Mouse (Mus musculus) liver, embryonic 14.5 days (tissue): Measurements from ENCODE around the gene Xkr8. TPM values are rescaled to one million over a fixed set of nuclear protein-coding genes. Genes with fewer than 3 reads are reported as not detected.
"Not testable (repeated sequence)": the region's sequence is repeated elsewhere in the genome, so short reads cannot be mapped to it uniquely, and the experiment has no call there.

Experiments used
- ATAC-seq: fragments of 200-750 bp; cut with Nextera tagmentation; 2 replicates; pipeline ENCODE4 v1.8.0; 2017; ENCODE audit warnings: moderate number of reproducible peaks, mild to moderate bottlenecking, moderate library complexity; ENCODE audit not compliant: insufficient read depth
- DNase-seq, 3 experiments: peaks; one replicate each; pipeline ENCODE4 v3.0.0-alpha.2; 2012 to 2013; ENCODE audit warnings: low read depth in 3 of 3, low spot score in 3 of 3
- H3K27ac ChIP-seq: fragments of 300-500 bp; sonication (generic); 2 replicates; pipeline ENCODE4 v1.5.1; 2014; ENCODE audit warnings: moderate library complexity, mild to moderate bottlenecking, control low read depth, inconsistent platforms
- H3K27me3 ChIP-seq: fragments of 300-500 bp; sonication (generic); 2 replicates; pipeline ENCODE4 v1.6.1; 2014; ENCODE audit warnings: mild to moderate bottlenecking, low read length, moderate library complexity; ENCODE audit not compliant: control insufficient read depth, insufficient read depth
- H3K36me3 ChIP-seq: fragments of 300-500 bp; sonication (generic); replicated peaks from 2 replicates; pipeline ENCODE4 v1.6.1; 2014; ENCODE audit warnings: low read depth; ENCODE audit not compliant: control insufficient read depth, insufficient read depth
- H3K4me1 ChIP-seq, 2 experiments: fragments of 200-500 bp in 1 of 2; fragments of 300-500 bp in 1 of 2; sonication (generic) in 1 of 2; replicated peaks; 2 replicates each; pipeline ENCODE4 v1.6.1; 2012 to 2014; ENCODE audit warnings: antibody characterized with exemption in 1 of 2, inconsistent platforms in 1 of 2, low read length in 1 of 2; ENCODE audit not compliant: control insufficient read depth in 2 of 2, insufficient read depth in 2 of 2
- H3K4me2 ChIP-seq: fragments of 300-500 bp; sonication (generic); 2 replicates; pipeline ENCODE4 v1.6.1; 2014; ENCODE audit warnings: low read depth, mild to moderate bottlenecking, control low read depth, moderate library complexity
- H3K4me3 ChIP-seq, 2 experiments: fragments of 200-500 bp in 1 of 2; fragments of 300-500 bp in 1 of 2; sonication (generic) in 1 of 2; 2 replicates each; pipeline ENCODE4 v1.5.1; 2012 to 2014; ENCODE audit warnings: low read depth in 2 of 2, low read length in 2 of 2, mild to moderate bottlenecking in 2 of 2, control low read depth in 1 of 2, inconsistent platforms in 1 of 2, moderate library complexity in 1 of 2; ENCODE audit not compliant: insufficient read depth in 1 of 2
- H3K9ac ChIP-seq: fragments of 300-500 bp; sonication (generic); replicated peaks from 2 replicates; pipeline ENCODE4 v1.6.1; 2014; ENCODE audit warnings: mild to moderate bottlenecking, control low read depth, moderate library complexity
- H3K9me3 ChIP-seq: fragments of 300-500 bp; sonication (generic); 2 replicates; pipeline ENCODE4 v1.6.1; 2016; ENCODE audit warnings: low read length, mixed read lengths; ENCODE audit not compliant: control insufficient read depth
- CTCF ChIP-seq: IDR thresholded peaks from 2 replicates; pipeline ENCODE4 v1.5.1; 2016; ENCODE audit warnings: antibody characterized with exemption, low read depth, control low read depth
- EP300 ChIP-seq: IDR thresholded peaks from 2 replicates; pipeline ENCODE4 v1.6.1; 2016; ENCODE audit warnings: antibody characterized with exemption, low read depth
- WGBS: fragments of 180-500 bp; shearing (Covaris S2); extraction: QIAGEN DNeasy Blood & Tissue Kit; methylation state at CpG from one replicate; pipeline ENCODE4 v1.1.7; 2014; ENCODE audit not compliant: insufficient replicate concordance; 5-methylcytosine and 5-hydroxymethylcytosine counted together
- polyA plus RNA-seq, 2 experiments: library from polyadenylated mRNA; depleted of rRNA in 1 of 2; stranded (reverse) in 1 of 2; unstranded in 1 of 2; fragments of >200 nt; fragmentation: Nextera tagmentation in 1 of 2; extraction: Ambion mirVana in 1 of 2; gene quantifications; 2 replicates each; pipeline versions ENCODE4 v1.2.1 to v1.2.3; 2012 to 2014

The Xkr8 gene
- polyA plus RNA-seq, 2 experiments: 1.9 to 3.3 TPM

GRCm38 (mm10) chr4:132771776-132772175 is 39.4 kb upstream of the Xkr8 start:
- peaks cover 67% of the 10 kb centered on the region for H3K36me3 ChIP-seq
- ATAC-seq (no peak), DNase-seq (no peak)
- H3K27me3 ChIP-seq: no peaks in the 10 kb centered on the region
- TF ChIP-seq EP300 (no peak), CTCF (no peak)
- peaks cover 6 to 8% of the 10 kb centered on the region in 2 experiments for H3K4me1 ChIP-seq
- H3K9me3 ChIP-seq: no peaks in the 10 kb centered on the region
- no peak overlapping the region for H3K4me2 ChIP-seq
- 79% methylated on average over 9 of the region's 9 CpGs for WGBS
- H3K9ac ChIP-seq: no peak overlapping the region
- H3K27ac ChIP-seq: no peak overlapping the region
- H3K4me3 ChIP-seq: no peak overlapping the region

DNA sequence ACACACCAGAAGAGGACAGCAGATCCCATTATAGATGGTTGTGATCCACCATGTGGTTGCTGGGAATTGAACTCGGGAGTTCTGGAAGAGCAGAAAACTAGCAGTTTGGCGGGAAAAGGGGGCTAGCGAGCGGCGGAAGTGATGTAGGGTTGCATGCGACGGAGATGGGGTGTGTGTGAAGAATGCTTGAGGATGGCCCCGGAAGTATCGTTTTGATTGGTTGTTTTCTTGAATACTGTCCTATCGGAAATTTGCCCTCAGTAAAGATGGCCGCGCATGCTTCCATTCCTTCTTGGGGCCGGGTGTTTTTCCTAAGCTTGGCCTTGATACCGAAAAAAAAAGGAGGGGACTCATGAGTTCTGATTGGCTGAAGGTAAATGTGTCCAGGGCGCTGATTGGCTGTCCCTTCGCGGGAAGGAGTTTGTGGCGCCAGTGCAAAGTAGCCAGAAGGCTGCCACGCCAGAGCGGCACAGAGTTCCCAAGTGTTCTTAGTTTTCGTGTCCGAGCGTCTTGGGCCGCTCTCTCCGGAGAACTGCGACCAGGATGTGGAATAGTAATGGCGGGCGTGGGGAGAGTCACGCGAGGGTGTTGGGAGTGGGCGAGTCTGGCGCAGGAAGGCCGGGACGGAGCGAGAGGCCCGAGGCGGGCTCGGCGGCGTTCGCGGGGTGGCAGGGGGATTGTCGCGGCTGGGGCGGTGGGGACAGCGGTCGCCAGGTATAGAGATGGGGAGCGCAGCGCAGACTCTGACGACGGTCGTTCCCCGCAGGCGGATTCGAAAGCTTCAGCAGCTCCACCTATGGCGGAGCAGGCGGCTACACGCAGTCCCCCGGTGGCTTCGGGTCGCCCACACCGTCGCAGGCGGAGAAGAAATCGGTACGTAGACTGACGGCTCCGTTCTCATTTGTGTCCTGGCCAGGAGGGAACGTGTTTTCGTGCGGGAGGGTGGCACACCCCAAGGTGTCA is 35.8 kb upstream of the Xkr8 start, which contains the start of gene Rpa2:
Rpa2 (plus strand) TSS at position 419 of the 963 bp plus-strand sequence.
- H3K9me3 ChIP-seq: no peaks in the 10 kb centered on the region
- DNase-seq: peak; percentile 100
- H3K4me2 ChIP-seq: peak within 1 kb of the TSS; percentile 87
- H3K27me3 ChIP-seq: no peaks in the 10 kb centered on the region
- peak within 1 kb of the TSS; percentile 96 for H3K9ac ChIP-seq
- H3K27ac ChIP-seq: peak within 1 kb of the TSS; percentile 73
- ATAC-seq: peak; percentile 94
- TF ChIP-seq CTCF (peak; percentile 38), EP300 (peak; percentile 60)
- H3K4me3 ChIP-seq: peak within 1 kb of the TSS; percentile 81 to 90
- peaks cover 32% of the 10 kb centered on the region for H3K36me3 ChIP-seq
- WGBS: under 1% methylated on average over 71 of the region's 71 CpGs
- H3K4me1 ChIP-seq: peaks cover 6 to 8% of the 10 kb centered on the region in 2 experiments

GRCm38 (mm10) chr4:132763125-132763524 is 30.8 kb upstream of the Xkr8 start:
- WGBS: 62% methylated on average over 3 of the region's 3 CpGs

DNA sequence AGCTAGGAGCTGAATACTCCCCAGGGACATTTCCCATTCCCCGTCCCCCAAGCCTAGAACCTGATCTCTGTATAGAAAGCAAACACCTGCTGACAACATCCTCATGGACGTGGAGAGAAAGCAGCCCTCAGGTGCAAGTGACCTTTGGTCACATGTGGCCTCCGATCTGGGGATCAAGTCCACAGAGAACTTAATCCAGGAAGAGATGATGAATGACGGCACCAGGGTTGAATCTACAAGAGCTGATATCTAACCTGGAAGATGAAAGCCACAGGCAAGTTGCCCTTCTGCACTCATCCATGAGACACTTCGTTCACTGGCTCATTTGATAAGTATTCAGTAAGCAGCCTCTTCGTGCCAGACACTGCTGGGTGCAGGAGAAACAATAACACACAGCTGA is 30.3 kb upstream of the Xkr8 start:
- Histone ChIP-seq H3K27me3 (peaks cover 6% of the 10 kb centered on the region), H3K4me1 (peaks cover 2 to 3% of the 10 kb centered on the region in 2 experiments), H3K9ac (no peak overlapping the region), H3K9me3 (no peaks in the 10 kb centered on the region), H3K4me3 (no peak overlapping the region), H3K27ac (no peak overlapping the region), H3K4me2 (no peak overlapping the region), H3K36me3 (no peaks in the 10 kb centered on the region)
- ATAC-seq: no peak
- no peak for DNase-seq
- TF ChIP-seq CTCF (no peak), EP300 (no peak)
- 64% methylated on average over 6 of the region's 6 CpGs for WGBS

More at GRCm38 (mm10) chr4:132763125-132763524, 30.8 kb upstream of the Xkr8 start:
- not testable (repeated sequence) for H3K27me3 ChIP-seq, H3K9me3 ChIP-seq, DNase-seq, H3K9ac ChIP-seq, ATAC-seq, H3K4me2 ChIP-seq, H3K4me1 ChIP-seq, H3K4me3 ChIP-seq, H3K27ac ChIP-seq, H3K36me3 ChIP-seq

- WGBS: 36% methylated on average over 3 of the region's 3 CpGs
- no peak for ATAC-seq
- Histone ChIP-seq H3K27ac (no peak overlapping the region), H3K9ac (no peak overlapping the region), H3K27me3 (peaks cover 26% of the 10 kb centered on the region), H3K4me3 (no peak overlapping the region), H3K36me3 (no peaks in the 10 kb centered on the region), H3K4me2 (no peak overlapping the region), H3K4me1 (peaks cover 0 to 2% of the 10 kb centered on the region in 2 experiments; a peak in 1 of 4 replicates), H3K9me3 (no peaks in the 10 kb centered on the region)
- DNase-seq: no peak
- no peak for TF ChIP-seq CTCF
These were observed 27.9 kb upstream of the Xkr8 start for GRCm38 (mm10) chr4:132760296-132760695.
